Mouse (Mus musculus) ES-Bruce4 (cell line): ENCODE data around the gene Vsig10. TPM values are rescaled to one million over a fixed set of nuclear protein-coding genes. Genes with fewer than 3 reads are reported as not detected.

Source experiments
- H3K27ac ChIP-seq: 2 replicates; pipeline ENCODE4 v1.5.1; 2012; ENCODE audit warnings: low read length, inconsistent platforms; ENCODE audit not compliant: insufficient read depth
- H3K27me3 ChIP-seq: 2 replicates; pipeline ENCODE4 v1.6.1; 2012; ENCODE audit warnings: mild to moderate bottlenecking, low read length, inconsistent platforms; ENCODE audit not compliant: control insufficient read depth, poor library complexity, insufficient read depth, severe bottlenecking
- H3K36me3 ChIP-seq: 2 replicates; pipeline ENCODE4 v1.6.1; 2012; ENCODE audit warnings: inconsistent platforms, mild to moderate bottlenecking, low read length, moderate library complexity; ENCODE audit not compliant: control insufficient read depth, poor library complexity, insufficient read depth, severe bottlenecking
- H3K4me1 ChIP-seq: one replicate; pipeline ENCODE4 v1.8.1; 2011; ENCODE audit warnings: low read length; ENCODE audit not compliant: control insufficient read depth, insufficient read depth
- H3K4me3 ChIP-seq: 2 replicates; pipeline ENCODE4 v1.5.1; 2011; ENCODE audit warnings: low read depth, mild to moderate bottlenecking, low read length
- H3K9ac ChIP-seq: 2 replicates; pipeline ENCODE4 v1.6.1; 2012; ENCODE audit warnings: low read depth, mild to moderate bottlenecking, inconsistent platforms; ENCODE audit not compliant: poor library complexity, severe bottlenecking
- H3K9me3 ChIP-seq: replicated peaks from 2 replicates; pipeline ENCODE4 v1.6.1; 2012; ENCODE audit warnings: mild to moderate bottlenecking, low read length, inconsistent platforms; ENCODE audit not compliant: control insufficient read depth, poor library complexity, insufficient read depth, severe bottlenecking
- CTCF ChIP-seq: IDR thresholded peaks from one replicate; pipeline ENCODE4 v1.8.1; 2011; ENCODE audit warnings: low read depth, low read length
- EP300 ChIP-seq: IDR thresholded peaks from 2 replicates; pipeline ENCODE4 v1.6.1; 2011; ENCODE audit warnings: low read depth, low read length; ENCODE audit not compliant: insufficient read depth
- POLR2A ChIP-seq: IDR thresholded peaks from one replicate; pipeline ENCODE4 v1.8.1; 2011; ENCODE audit warnings: low read length; ENCODE audit not compliant: insufficient read depth
- polyA plus RNA-seq: library from polyadenylated mRNA; stranded (reverse); fragments of >200 nt; gene quantifications from 2 replicates; pipeline ENCODE4 v1.2.4, GENCODE M21; 2011; ENCODE audit warnings: low read depth; ENCODE audit not compliant: missing spikeins, insufficient read depth, insufficient read length

Vsig10 gene
- polyA plus RNA-seq, 1 experiment = 15.7 TPM

DNA sequence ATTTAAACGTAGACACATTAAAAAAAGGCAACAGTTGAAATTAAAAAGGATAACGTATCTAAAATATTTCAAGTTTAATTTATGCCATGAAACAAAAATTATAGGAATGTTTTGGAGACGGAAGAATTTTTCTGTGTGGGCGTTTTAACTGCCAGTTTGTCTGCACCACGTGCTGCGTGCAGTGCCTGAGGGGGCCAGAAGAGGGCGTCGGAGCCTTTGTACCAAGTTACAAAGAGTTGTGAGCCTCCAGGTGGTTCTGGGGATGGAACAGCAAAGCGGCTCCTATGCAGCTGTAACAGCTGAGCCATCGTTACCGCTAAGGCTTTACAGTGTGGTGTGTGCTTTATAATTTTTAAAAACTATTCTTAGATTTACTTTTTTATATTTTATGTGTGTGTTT is 39.8 kb downstream of the Vsig10 start:
- H3K4me1 ChIP-seq = peaks cover 6% of the 10 kb centered on the region
- peak overlapping the region; percentile 57 for H3K4me3 ChIP-seq
- no peaks in the 10 kb centered on the region for H3K27me3 ChIP-seq
- 0 out of 2 replicates have a peak, but pooled peaks cover 1% of the 10 kb centered on the region for H3K36me3 ChIP-seq
- no peak overlapping the region; the same call in 1 of the 2 replicates for H3K27ac ChIP-seq
- H3K9me3 ChIP-seq = no peaks in the 10 kb centered on the region
- peak overlapping the region; percentile 96 for H3K9ac ChIP-seq
- TF ChIP-seq POLR2A = no peak
- peak; percentile 86 for TF ChIP-seq CTCF
- peak; percentile 53; the same call in 1 of the 2 replicates for TF ChIP-seq EP300

DNA sequence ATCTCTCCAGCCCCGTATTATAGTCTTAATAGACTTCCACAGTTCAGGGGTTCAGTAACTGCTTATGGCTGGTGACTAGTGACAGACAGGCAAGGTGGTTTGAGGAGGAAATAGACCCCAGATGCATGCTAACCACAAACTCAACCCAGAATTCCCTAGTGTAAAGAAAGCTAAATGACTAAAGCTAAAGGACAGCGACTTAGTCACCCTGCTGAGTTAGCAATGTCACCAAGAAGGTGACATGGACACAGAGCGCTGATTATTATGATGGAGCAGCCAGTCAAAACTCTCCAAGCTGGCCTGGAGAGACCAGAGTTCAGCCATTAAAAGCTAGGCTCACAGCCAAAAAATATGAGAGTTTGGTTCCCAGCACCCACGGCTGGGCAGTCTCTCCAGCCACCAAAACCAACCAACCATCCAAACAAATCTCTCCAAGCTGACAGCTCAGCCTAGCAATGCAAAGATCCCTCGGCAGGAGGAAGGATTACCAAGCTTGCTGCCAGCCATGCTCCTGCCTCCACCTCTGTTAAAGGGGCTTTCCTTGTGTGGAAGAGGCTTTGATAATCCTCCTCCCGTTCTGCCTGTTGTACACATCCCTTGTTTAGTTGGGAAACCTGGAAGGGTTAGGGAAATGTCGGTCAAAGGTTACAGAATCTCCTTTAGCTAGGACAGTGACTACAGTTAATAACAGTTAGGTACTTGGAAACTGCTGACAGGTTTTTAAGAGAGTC is 40.8 kb downstream of the Vsig10 start:
- Histone ChIP-seq H3K27ac (peak overlapping the region; percentile 93), H3K9me3 (no peaks in the 10 kb centered on the region), H3K36me3 (0 out of 2 replicates have a peak, but pooled peaks cover 3% of the 10 kb centered on the region), H3K4me1 (peaks cover 12% of the 10 kb centered on the region), H3K9ac (peak overlapping the region; percentile 46), H3K27me3 (no peaks in the 10 kb centered on the region), H3K4me3 (peak overlapping the region; percentile 12; the same call in 1 of the 2 replicates)
- TF ChIP-seq EP300 (no peak), CTCF (no peak), POLR2A (no peak)

DNA sequence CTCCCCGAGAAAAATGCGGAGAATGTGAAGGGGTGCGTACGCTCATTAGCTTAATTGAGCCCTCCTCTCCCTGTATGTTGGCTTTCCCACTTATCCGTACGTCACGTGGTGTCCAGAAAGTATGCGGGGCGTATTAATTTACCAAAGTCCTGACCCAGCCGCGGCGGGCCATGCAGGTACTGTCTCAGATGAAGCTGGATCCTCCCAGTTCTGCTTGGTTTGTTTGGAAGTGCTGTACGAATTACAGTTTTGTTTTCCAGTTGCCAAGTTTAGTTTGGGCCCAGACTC is 41.3 kb downstream of the Vsig10 start:
- Histone ChIP-seq H3K9me3 (no peaks in the 10 kb centered on the region), H3K27ac (peak overlapping the region; percentile 93), H3K27me3 (no peaks in the 10 kb centered on the region), H3K36me3 (peaks cover 5% of the 10 kb centered on the region; the same call in 1 of the 2 replicates), H3K4me3 (peak overlapping the region; percentile 12), H3K9ac (peak overlapping the region; percentile 46), H3K4me1 (peaks cover 15% of the 10 kb centered on the region)
- TF ChIP-seq POLR2A (no peak), CTCF (no peak)

DNA sequence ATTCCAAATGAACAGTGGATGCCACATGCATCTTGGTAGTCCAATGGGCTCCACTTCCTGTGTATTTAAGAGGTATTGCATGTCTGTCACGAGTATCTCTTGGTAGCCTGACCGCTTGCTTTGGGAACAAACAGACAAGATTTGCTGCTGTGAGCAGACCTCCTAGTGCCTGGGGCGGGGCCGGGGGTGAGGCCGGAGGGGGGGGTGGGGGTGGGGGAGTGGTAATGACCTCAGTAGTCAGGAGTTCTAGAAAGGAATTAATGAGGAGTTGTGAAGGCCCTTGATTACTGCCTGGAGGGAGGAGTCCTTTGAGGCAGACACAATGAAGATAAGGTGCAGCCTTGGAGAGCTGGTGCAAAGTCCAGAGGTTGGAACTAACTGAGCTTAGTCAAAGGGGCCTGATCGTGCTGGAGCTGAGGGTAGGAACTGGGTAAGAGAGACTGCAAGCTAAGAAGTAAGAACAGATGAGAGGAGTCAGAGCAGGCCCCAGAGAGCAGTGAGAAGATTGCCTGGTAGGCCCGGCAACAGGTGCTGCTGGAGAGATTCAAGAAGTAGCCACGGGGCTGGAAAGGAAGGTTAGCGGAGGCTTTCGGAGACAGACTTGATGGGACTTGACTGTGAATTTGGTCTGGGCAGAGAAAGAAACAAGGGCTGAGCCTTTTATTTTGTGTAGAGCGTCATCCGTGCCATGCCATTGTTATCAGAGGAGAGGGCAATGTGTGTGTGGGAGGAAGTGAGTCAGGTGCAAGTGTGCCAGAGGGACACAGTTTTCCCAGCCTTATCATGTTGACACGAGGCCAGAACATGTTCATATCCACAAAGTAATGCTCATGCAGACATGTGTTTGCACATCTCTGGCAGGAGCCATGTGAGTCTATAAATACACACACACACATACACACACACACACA is 42.0 kb downstream of the Vsig10 start:
- Histone ChIP-seq H3K4me3 (peak overlapping the region; percentile 65), H3K4me1 (peaks cover 19% of the 10 kb centered on the region), H3K27ac (peak overlapping the region; percentile 93), H3K36me3 (peaks cover 9% of the 10 kb centered on the region), H3K27me3 (no peaks in the 10 kb centered on the region), H3K9me3 (no peaks in the 10 kb centered on the region), H3K9ac (peak overlapping the region; percentile 57)
- TF ChIP-seq POLR2A (no peak), EP300 (0 out of 2 replicates have a peak, but pooled peaks have one; percentile 63)

DNA sequence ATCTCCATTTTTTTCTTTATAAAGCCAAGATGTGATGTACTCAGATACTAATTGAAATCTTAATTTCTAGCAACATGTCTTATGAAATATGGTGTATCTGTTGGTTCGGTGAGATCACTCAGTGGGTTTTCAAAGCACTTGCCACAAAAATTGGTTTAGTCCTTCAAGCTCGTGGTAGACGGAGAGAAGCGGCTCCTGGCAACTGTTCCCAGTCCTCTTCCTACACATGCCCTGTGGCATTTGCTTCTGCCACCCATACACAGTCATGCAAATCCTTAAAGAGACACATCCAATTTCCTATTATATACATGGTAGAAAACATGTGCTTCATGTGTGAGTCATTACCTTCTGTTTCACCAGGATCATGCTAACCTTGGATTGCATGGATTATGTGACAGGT is 42.7 kb downstream of the Vsig10 start:
- H3K27me3 ChIP-seq = no peaks in the 10 kb centered on the region
- no peak for TF ChIP-seq EP300
- no peak for TF ChIP-seq POLR2A
- no peak for TF ChIP-seq CTCF
- peak overlapping the region; percentile 15; the same call in 1 of the 2 replicates for H3K27ac ChIP-seq
- peaks cover 20% of the 10 kb centered on the region for H3K4me1 ChIP-seq
- peaks cover 16% of the 10 kb centered on the region for H3K36me3 ChIP-seq
- no peaks in the 10 kb centered on the region for H3K9me3 ChIP-seq
- no peak overlapping the region for H3K4me3 ChIP-seq
- no peak overlapping the region for H3K9ac ChIP-seq
